Mouse (Mus musculus) lung, adult 10 weeks (tissue): ENCODE data around the gene Gpr27. TPM values are rescaled to one million over a fixed set of nuclear protein-coding genes. Genes with fewer than 3 reads are reported as not detected.

Experiments used
- polyA plus RNA-seq: library from polyadenylated mRNA; stranded (reverse); fragments of 350-450 nt; fragmentation: Illumina TruSeq; extraction: RNeasy Lipid Tissue Mini Kit (QIAGEN cat#74804); gene quantifications from one replicate; pipeline ENCODE4 v1.2.3, GENCODE M21; 2014; ENCODE audit warnings: low read depth, low replicate concordance; ENCODE audit not compliant: insufficient read depth

Gene Gpr27
- polyA plus RNA-seq: 1.9 TPM

GRCm38 (mm10) chr6:99692206-99692915 lies at the start of gene Gpr27:
TSS of gene Gpr27 (plus strand) at chr6:99692679.

DNA sequence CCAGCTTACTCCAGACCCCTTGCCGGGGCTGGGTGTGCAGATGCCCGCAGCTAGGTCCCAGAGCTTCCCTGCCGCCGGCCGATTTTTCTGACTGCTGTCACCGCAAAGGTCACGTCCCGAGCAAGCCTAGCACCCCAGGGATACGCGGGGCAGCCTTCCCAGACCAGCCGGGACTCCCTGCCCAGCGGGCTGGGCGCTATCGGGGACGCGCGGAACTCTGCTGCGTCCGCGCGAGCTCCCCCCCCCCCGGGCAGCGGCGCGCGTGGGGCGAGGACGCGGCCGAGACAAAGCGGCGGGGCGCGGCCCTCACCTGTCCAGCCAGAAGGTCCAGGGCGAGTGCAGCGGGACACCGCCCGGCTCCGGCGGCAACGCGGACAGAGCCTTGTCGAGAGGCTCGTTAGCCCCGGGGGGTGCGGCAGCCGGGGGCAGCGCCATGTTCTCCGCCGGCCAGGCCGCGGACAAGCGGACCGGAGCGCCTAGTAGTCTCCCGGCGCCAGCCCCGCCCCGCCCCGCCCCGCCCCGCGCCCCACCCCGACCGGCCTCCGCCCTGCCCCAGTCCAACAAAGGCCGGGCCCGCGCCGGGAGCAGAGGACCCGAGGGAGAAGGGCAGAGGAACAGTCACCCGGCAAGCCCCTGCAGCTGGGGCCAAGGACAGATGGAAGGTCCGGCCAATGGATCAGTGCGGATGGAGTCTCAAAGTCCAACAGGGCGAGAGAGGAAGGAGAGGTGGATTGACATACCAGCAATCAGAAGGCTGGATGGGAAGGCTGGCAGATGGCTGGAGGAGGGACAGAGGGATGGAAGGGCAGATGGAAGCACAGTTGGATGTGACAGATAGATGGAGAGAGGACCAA lies 25.9 kb upstream of the Gpr27 start, which contains the start of the genes Eif4e3 and Gm20696:
TSS of gene Eif4e3 (minus strand) at position 454 of the 854 bp plus-strand sequence.
TSS of gene Gm20696 (minus strand) at position 480 of the 854 bp plus-strand sequence.

DNA sequence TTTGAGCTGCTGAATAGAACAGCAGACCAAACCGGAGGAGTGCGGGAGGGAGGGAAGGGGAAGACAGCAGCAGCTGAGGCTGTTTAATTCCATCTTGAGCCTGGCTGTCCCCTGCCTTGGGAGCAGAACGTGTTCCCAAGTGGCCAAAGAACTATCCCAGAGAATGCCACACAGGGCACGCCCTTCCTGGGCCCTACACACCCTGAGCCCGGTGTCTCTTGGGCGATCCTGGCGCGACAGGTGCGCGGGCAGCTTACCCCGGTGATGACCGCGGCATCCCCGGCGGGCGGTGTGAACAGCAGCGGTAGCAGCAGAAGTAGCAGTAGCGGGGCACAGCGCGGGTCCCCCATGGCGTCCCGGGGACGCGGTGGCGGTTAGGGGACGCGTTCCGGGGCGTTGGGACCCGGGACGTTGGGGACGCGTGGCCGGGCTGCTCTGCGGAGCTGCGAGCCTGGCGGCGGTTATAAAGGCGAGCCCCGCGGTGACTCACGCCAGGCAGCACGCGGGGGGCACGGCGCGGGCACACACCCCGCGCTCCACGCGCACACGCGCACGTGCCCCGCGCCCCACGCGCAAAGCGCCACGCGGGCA lies 33.6 kb downstream of the Gpr27 start, which contains the start of gene Prok2:
TSS of gene Prok2 (minus strand) at position 422 of the 591 bp plus-strand sequence.

Other genes starting within 250 kb of the Gpr27 start
- 36.3 TPM for gene Foxp1, start 170.0 kb upstream of the Gpr27 start, polyA plus RNA-seq
- 22.4 TPM for gene Eif4e3, start 25.9 kb upstream of the Gpr27 start, polyA plus RNA-seq
- not detected for gene Gm20696, start 25.9 kb upstream of the Gpr27 start, polyA plus RNA-seq
- not detected for gene Prok2, start 33.7 kb downstream of the Gpr27 start, polyA plus RNA-seq